Mouse (Mus musculus) cerebellum, adult 11-12 months (tissue): ENCODE results near the gene Dnmbp.

Experiments used
- DNase-seq: peaks from one replicate; pipeline ENCODE4 v3.0.0; 2022

The Dnmbp gene

DNA sequence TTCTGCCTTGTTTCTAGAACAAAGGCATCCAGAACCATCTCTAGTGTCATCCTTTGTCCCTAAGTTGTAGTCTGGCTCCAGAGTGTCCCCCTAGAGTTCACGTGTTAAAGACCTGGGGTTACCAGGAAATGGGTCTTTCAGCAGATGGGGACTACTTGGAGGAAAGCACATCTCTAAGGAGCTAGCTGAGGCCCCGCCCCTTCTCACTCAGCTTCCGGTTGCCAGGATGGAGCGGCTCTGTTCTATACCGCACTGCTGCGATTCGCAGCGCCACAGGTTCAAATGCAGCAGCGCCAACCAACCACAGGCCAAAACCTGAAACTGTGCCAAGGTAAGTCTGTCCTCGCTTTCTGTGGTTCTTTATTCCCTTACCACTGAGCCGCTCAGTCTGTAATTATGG lies 65.6 kb downstream of the Dnmbp start:
- no peak for DNase-seq

DNA sequence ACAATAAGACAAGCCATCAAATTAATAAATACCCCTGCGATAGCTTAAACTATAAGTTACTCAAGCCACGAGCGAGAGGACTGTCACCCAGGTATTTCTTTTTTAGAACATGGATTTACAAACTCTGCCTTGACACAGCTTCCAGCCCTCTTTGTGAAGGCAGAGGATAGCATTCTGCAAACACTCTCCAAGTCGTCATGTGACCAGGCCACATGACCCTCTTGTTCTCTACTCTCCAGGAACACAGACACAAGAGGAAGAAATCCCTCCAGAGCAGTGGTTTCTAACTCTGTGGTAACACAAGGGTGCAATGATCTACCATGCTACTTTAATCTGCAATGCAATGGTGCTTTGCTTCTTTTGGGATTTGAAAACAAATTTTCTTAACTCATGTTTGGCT lies 69.6 kb downstream of the Dnmbp start:
- DNase-seq, result no peak

DNA sequence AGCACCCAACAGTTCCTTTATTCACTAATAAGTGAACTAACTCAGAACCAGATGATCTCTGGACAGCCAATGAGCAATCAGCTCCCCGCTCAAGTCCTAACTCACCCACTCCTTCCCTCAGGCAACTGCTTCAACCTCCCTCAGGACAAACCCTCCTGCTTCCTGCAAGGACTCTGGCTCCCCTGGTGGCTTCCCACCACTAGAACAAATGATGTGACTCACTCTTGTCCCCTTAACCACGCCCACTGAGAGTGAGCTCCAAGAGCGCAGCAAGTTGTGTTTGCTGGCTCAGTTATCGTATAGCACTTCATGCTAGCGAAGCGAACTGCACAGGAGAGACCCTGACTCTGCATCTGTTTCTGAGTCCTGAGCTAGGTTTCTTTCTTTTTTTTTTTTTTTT lies 82.6 kb downstream of the Dnmbp start:
- no peak for DNase-seq

DNA sequence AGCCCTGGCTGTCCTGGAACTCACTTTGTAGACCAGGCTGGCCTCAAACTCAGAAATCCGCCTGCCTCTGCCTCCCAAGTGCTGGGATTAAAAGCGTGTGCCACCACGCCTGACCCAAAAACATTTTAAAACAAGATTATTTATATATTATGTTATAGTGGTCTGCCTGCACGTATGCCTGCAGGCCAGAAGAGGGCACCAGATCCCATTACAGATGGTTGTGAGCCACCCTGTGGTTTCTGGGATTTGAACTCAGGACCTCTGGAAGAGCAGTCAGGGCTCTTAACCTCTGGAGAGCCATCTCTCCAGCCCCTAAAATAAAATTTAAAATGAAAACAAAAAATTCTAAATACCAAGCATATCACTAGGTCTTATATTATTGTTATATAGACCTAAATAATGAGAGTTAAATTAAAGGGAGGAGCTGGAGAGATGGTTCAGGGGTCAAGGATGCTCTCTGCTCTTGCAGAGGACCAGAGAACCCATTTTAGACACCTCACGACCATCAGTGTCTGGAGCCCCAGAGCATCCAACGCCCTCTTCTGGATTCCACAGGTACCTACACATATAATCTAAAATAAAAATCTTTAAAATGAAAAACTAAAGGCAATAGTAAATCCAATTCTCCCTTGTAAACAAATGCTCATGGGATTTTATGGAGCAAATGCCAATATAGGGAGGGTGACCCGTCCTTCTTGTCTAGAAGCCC lies 87.0 kb downstream of the Dnmbp start:
- no peak for DNase-seq

DNA sequence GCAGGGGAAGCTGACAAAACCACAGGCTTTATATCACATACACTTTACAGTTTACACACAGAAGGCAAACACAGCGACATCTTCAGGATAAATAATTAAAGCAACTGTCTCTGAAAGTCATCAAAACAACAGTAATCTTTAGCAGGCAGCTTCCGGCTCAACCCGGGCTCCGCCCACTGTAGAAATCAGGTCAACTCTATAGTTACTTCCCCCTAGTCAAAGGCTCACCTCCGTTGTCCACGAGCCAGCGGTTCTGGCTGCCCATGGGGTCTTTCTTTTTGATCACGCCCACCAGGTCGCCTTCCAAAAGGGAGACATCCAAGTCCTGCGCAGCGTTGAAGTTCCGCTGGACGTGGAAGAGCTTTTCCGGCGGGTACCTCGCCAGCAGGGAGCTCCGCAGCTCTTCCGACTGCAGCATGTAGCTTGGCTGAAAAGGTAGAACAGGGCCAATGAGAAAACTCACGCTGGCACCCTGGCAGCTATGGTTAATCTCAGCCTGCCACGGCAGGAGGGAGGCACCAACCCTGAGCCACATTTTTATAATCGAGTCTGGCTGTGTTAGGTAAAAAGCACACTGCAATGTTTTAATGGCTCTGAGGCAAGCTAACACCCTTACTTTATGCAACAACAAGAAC lies 87.9 kb downstream of the Dnmbp start:
- peak; percentile 48 for DNase-seq

DNA sequence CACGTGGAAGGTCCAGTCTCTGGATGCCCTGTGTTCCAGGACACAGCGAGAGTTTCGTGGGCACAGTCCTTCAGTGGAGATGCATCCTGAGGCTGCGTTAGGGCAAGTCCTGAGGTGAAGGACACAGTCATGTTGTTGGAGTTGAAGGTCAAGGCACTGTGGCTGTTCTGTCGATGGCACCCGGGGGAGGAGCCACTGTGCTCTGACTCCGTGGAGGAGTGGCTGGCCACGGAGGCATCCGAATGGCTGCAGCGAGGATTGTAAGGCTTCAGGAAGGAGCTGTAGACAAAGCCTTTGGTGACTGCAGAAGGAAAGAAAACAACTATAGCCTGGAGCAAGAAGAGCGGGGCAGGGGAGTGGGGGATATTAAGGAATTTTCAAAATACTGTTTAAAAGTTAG lies 90.0 kb downstream of the Dnmbp start:
- no peak for DNase-seq

DNA sequence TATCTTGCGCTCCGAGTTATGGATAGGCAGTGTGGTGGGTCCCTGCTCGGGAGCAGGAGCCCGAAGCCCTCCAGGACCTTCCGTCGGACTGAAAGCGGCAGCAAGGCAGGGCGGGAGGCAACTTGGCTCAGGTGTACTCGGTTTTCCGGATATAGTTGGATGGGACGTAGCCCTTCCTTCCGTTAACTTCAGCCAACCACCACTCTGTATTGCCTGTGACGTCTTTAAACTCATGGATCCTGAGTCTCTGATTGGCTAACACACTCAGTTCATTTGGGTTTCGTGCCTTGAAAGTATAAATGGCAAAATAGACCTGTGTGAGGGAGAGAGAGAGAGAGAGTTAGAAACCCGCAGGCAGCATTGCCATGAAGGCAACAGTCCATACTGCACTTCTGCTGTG lies 92.0 kb downstream of the Dnmbp start:
- no peak for DNase-seq

DNA sequence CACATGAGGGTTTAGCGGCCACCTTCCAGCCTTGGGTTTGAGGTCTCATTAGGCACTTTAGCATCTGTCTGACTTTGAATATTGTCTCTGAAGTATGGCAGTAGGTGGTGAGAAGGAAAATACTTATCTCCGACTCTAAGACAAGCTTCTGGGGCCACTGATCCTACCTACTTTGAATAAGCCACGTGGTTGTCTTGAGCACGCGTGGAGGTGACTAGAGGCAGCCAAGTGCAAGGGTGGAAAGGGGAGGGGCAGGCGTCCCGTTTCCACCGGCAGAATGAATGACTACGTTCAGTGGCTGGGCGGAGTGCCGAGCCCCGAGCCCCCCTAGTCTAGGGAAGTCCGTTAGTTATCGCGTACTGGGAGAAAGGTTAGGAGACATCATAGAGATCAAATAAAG lies 92.9 kb downstream of the Dnmbp start:
- no peak for DNase-seq

DNA sequence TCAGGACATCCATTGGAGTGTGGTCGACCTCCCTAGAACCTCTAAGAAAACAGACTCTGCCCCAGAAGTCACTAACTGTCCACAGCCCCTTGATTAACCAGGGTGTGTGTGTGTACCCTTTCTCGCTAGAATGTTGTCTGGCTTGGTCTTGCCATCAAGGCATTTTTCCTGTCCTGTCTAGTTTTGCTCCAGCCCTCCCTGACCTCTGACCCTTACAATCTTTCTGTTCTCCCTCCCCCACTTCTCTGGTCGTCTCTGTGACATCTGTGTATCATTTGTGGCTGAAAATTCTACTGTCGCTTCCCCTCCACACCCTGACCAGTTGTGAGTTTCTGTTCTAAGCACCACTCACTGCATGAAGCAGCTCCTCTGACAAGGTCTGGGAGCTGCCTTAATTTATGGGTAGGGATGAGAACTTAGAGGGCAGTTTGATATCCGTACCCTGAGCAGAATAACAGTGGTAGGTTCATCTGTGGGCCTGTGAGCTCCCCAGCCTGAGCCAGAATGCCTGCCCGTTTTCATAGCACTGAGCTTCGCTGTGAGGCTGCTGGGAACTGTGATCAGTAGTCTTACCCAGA lies 94.6 kb downstream of the Dnmbp start:
- no peak for DNase-seq

DNA sequence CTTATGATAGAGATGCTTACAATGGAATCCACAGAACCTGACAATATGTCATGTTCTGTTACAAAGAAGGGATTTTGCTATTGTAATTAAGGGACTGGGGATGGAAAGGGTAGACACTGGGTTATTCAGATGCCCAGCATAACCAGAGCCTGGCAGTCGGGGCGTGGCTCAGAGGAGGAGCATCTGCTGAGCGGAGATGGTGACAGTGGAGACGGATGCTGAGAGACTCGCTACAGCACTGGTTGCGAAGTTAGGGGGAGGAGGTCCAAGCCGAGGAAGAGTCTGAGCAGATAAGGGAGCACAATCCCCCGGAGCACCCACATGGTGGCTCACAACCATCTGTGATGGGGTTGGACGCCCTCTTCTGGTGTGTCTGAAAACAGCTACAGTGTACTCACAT lies 96.8 kb downstream of the Dnmbp start:
- DNase-seq, result no peak

DNA sequence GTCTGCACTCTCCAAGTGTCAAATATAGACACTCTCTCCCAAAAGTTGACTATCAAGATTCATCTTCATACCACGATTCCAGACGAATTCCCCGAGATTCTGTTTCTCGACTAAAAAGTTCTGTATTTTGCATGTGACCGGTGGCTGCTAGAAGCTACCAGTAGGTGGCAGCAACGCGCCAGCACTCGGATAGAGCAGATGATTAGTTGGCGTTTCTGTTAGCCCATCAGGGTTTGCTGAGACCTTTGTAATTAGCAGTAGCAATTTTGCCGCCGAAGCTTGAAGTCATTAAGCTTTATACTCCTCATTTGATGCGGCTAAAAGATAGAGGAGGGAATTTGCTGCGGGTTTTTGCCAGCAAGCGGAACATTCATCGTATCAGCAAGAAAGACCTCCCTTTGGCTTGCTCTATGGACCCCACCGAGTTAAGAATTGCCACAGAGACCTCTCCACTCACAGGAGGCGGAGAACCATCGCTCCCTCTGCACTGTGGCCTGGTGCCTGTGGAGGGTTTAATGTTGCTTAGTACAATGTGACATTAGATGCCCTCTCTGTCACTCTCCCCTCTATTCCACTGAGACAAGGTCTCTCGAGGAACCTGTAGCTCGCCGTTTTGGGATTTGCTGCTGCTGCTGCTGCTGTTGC lies 107.4 kb downstream of the Dnmbp start:
- peak; percentile 43 for DNase-seq

DNA sequence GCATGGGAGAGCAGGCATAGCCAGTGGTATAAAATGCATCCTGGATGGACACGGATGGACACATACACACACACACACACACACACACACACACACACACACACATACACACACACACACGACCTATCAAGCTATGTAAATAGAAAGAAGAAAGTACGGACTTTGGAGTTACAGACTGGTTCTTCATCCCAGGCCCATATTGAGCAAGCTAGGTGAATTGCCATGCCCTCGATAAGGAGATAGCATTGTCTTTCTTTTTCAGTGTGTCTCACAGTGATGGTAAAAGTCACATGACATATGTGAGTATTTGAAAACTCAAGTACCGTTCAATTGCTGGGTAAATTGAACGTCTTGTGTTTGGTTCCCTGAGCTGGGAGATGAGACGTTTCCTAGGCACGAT lies 113.1 kb downstream of the Dnmbp start:
- no peak for DNase-seq

DNA sequence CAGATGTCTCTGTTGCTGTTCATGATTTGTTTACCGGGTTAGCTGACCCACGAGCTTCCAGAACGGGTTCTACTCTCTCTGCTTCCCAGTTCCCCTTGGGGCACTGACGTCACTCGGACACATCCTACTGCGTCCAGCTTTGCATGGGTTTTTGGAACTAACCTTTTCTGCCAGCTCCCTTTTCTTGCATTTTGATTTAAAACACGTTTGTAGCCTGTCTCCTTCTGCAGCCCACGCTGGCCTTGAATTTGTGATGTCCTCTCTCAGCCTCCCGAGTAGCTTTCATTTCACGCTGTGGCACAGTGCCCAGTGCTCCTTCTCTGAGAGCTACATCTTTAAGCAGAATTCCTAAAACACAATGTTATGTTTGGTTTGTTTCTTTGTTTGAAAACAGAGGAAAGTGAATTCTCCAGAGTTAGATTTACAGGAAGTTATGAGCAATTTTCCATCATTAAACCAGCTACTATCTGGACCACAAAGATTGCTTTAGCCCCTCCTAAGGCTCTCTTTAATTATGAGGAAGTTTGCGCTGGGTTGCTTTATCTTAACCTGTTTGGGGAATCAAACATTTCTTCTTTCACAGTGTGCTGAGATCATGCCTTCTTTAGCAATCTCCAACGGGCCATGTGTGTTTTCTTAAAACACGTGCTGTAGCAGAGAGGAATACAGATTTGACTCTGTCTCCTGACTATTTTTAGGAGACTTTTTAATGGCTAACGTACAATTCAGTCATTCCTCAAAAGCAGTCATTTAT lies 124.2 kb downstream of the Dnmbp start:
- DNase-seq, result no peak

DNA sequence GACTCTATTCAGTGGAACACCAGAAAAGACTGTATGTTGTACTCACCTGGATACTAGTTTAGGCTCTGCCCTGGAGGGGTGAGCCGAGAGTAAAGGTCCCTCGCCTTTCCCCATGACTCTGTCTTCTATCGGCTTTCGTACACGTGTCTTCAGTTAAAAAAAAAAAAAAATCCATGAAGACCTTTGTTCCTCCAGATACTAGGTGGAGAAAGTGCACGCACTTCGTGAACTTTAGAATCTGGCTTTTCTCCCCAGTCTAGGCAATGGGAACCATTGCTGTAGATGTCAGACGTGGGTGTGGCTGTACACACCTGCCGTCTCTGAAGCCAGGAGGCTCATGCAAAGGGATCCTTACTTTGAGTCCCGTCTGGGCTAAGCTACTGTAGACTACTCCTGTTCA lies 126.7 kb downstream of the Dnmbp start:
- DNase-seq, result no peak

DNA sequence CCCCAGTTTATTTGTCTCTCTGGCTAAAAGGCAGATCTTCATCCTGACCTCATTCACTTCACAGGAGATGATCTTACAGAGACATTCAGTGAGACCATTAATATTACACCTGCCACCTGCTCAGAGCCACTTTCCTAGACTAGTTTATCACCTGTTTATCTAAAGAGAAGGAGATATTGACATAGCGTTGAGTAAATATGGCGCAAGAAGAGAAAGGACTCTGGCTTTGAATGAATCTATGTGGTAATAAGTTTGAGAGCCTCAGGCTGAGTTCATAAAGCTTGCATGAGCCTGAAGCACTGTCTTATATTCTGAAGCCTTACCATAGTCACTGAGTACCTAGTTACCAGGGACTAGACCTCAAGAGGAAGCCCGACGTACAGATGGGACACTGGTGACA lies 128.6 kb downstream of the Dnmbp start:
- DNase-seq, result no peak

DNA sequence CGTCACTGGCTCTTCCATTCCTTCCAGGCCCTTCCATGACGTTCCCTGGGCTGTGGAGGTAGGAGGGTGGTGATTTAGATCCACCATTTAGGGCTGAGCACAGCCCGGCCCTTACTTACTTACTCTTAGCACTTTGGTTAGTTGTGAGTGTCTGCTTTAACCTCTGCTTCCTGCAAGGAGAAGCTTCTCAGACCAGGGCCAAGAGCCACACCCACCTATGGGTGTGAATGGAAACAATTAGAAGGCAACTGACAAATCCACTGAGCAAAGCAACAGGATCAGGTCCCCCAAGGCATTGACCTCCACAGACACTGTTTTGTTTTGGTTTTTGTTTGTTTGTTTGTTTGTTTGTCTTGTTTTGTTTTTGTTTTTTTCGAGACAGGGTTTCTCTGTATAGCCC lies 130.7 kb downstream of the Dnmbp start:
- no peak for DNase-seq

DNA sequence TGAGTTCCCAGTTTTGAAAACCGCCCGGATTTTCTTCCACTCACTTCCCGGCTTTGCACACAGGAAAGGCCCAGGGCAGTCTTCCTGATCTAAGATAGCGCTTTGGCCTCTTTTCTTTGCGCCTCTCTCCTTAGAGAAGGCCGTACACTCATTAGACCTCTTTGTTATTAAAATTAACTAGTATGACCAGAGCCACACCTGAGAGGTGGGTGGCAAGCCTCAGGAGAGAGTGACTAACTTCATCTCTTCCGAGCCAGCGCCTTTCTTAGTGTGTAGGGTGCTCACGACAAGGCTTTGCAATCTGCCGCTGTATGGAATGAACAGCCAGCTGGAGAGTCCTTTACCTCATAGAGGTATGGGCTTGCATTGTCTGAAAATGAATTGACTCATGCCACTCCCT lies 136.1 kb downstream of the Dnmbp start:
- no peak for DNase-seq

DNA sequence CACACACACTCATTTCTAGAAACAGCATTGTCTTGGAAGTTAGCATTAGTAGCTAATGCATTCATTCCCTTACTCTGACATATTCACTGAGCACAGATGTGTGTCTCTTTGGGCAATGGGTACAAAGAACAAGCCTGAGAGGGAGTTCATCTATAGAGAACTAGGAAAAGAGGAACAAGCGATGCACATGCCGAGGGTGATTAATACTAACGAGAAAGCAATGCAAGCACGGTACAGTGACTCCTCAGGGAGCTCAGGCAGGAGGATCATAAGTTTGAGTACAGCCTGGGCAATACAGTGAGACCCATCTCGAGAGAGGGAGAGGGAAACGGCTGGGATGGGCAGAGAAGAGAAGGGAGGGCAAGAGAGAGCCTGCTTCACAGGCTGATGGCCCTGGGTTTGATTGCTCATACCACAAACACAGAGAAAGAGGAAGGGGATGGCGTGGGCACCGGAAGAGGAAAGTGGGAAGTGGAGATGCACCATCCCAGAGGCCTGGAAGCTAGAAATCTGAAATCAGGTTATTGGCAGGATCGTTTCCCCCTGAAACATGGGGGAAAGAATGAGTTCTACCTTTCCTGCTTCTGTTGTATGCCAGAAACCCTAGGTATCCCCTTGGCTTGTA lies 138.5 kb downstream of the Dnmbp start:
- no peak for DNase-seq

DNA sequence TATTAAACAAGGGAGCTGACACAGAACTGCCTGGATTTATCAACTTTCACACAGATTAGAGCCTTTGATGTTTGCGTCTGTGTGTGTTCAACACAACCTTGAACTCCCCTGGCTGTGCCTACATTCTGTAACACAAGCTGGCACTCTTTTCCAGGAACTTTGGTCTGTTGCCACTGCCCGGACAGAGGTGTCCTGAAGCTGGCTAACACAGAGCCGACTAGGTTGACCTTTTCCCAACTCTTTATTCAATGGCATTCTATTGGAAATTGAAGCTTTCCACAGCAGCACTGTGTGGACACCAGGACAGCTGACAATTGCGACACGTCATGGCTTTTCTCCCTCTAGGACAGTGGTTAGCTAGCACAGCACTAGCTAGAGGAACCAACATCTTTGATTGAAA lies 142.8 kb downstream of the Dnmbp start:
- DNase-seq, result no peak
